Mouse (Mus musculus) T-cell, adult 2 months (primary cell): ENCODE measurements around the gene Cnot6.

Experiments
- DNase-seq: peaks from one replicate; pipeline ENCODE4 v3.0.0; 2022; ENCODE audit warnings: low spot score

Cnot6 gene

GRCm38 (mm10) chr11:49713336-49714334 is 1.1 kb upstream of the Cnot6 start:
- DNase-seq, result no peak

DNA sequence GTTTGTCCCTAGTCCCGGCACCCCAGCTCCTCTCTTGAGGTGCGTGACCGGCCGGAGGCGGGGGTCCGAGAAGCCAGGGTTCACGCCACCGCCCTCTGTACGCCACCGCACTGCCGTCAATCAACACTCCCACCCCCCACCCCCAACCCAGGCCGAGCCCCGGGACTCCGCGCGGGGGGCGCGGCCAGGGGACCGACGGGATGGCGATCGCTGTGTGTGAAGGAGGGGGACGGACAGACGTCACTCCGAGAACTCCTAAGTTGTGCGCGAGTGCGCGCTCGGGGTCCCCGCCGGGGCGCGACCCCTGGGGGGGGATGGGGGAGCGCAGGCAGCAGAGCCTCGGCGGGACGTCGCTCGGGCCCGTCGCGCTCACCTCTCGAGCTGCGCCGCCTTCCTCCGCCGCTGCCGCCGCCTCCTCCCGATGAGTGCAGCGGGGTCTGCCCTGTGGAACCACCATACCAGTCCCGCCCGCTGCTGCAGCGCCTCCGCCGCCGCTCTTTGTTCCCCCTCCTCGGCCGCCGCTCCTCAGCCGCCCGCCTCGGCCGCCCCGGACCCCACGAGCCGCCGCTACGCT is 455 bp downstream of the Cnot6 start:
- DNase-seq, result peak; percentile 64

DNA sequence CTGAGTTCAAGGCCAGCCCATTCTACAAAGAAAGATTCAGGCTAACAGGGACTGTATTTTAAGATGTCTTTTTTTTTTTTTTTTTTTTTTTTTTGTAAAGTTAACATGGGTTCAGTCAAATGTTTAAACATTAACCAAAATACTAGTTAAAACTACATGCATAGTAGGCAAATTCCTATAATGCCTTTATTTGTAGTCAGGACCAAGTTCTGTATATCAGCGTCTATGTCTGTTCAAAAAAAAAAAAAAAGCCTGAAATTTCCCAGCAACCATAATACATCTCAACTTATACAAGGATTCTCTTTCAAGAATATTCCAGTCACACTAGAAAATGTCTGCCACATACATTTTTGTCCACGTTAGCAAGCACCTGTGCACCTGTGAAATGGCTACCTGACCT is 1.9 kb downstream of the Cnot6 start:
- DNase-seq, result no peak

GRCm38 (mm10) chr11:49707834-49708233 is 4.7 kb downstream of the Cnot6 start:
- no peak for DNase-seq

DNA sequence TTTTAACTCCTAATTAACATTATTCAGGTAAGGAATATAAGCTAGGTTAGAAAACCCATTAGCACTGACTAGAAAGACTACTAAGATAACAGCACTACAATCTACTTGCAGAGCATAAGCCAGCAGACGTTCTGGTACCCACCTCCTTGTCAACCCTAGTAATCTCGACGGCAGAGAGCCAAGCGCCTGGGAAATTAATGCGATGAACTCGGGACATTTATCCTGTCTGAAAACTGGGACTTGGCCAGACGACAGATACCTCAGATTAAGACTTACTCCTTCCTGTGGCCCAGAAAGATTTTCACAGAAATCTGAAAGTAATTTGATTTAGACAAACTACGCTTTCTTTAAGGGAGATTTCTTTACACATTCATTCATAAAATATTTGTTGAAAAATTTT is 7.7 kb downstream of the Cnot6 start:
- DNase-seq, result no peak

- DNase-seq, result no peak
Measured at GRCm38 (mm10) chr11:49702014-49702413, 10.5 kb downstream of the Cnot6 start.

DNA sequence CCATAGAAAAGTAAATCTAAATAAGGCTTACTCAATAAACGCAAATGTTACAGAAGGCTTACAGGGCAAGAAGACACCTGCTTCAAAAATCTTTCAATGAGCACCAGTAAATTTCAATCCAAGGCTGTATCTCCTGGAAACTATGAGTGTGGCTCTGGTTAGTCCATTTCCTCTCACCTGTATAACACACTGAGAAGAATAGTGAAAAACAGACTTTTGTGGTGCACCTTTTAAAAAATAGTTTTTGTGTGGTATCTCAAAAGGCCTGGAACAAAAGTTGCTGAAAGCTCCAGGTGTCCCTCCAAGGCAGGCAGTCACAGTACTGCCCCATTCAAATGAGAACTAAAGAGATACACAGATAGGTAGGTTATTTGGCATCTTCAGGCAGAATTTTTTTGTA is 13.4 kb downstream of the Cnot6 start:
- DNase-seq, result no peak

DNA sequence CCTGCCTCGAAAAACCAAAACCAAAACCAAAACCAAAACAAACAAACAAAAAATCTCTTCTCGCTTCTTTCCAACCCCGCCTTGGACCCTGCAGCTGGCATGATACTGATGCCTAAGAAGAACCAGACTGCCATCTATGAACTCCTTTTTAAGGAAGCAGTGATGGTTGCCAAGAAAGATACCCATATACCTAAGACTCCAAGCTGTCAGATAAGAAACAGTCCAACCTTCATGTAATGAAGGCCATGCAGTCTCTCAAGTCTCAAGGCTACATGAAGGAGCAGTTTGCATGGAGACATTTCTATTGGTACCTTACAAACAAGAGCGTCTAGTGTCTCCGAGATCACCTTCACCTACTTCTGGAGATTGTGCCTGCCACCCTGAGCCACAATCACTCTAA is 14.7 kb downstream of the Cnot6 start:
- no peak for DNase-seq

DNA sequence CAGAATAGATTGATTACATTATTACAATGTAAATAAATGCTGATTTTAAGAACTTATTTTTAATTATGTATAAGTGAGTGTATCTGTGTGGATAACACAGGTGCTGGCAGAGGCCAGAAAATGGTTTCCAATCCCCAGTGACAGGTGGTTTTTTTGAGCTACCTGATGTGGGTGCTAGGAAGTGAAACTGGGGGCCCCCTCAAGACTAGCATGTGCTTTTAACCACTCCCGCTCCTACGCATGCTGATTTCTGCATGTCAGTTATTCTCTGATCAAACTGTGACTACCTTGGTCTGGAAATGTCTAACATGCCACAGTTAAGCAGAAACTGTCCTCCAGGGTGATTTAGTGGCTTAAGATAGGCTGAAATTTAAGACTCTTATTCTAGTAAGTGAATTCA is 16.1 kb downstream of the Cnot6 start:
- no peak for DNase-seq

DNA sequence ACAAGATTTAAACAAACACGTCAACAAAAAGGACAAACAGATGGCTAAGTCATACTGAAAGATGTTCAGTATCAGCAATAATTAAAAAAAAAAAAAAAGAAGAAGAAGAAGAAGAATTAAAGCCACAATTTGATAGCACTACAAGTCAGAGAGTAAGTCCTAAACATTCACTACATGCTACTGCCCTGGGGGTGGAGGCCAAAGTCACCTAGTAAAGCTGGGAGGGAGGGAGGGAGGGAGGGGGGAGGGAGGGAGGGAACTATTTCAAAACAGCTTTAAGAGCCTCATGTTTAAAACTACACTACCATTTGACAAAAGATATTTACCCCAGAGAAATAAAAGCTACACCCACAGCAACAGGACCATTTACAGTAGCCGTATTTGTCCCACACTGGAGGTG is 16.8 kb downstream of the Cnot6 start:
- no peak for DNase-seq

- no peak for DNase-seq
Measured at GRCm38 (mm10) chr11:49695013-49695412, 17.5 kb downstream of the Cnot6 start.

- DNase-seq, result no peak
Measured at GRCm38 (mm10) chr11:49684237-49684973, 28.1 kb downstream of the Cnot6 start.

GRCm38 (mm10) chr11:49673433-49673832 is 39.1 kb downstream of the Cnot6 start:
- DNase-seq, result no peak

DNA sequence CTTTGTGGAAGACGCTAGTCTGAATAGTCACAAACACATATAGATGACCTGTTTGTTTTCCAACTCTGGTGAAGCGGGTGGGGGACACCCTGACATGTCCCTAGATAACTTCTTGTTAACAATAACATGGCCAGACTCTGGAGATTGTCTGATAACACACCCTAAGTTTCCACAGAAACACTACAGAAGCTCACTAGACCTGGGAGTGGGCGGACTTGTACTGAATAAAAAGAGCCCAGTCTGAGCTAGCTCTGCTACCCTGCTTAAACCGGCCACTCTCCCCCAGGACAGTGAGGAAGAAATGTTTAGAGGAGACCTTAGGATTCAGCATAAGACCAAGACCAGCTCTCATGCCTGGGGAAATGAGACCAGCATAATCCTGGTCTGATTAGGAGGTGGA is 47.1 kb downstream of the Cnot6 start:
- DNase-seq, result no peak

GRCm38 (mm10) chr11:49664262-49665140 is 48.0 kb downstream of the Cnot6 start:
- DNase-seq, result no peak

DNA sequence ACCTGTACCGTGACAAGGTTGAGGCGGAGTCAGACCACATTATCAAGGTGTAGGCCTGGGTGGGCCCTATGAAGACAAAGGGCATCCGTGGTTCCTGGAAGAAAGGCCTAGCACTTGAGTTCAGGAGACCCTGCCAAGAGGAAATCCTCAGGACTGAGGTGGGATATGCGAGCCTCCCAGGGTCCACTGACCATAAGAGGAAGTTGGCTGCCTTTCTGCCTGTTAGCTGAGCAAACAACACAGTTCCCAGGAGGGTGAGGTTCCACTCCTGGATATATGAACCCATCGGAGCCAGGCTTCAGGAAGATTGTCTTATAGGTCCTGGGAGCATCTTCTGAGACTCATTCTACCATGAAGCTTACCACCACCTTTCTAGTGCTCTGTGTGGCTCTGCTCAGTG is 49.2 kb downstream of the Cnot6 start, which contains the start of gene Scgb3a1:
Gene Scgb3a1, plus strand, starts transcription at position 301 of the 400 bp plus-strand sequence.
- no peak for DNase-seq

GRCm38 (mm10) chr11:49662292-49662780 is 50.2 kb downstream of the Cnot6 start:
- DNase-seq, result no peak

GRCm38 (mm10) chr11:49659470-49659799 is 53.1 kb downstream of the Cnot6 start:
- DNase-seq, result no peak

GRCm38 (mm10) chr11:49658791-49659469 is 53.6 kb downstream of the Cnot6 start:
- peak; percentile 14 for DNase-seq

- no peak for DNase-seq
Measured at GRCm38 (mm10) chr11:49658065-49658464, 54.5 kb downstream of the Cnot6 start.

DNA sequence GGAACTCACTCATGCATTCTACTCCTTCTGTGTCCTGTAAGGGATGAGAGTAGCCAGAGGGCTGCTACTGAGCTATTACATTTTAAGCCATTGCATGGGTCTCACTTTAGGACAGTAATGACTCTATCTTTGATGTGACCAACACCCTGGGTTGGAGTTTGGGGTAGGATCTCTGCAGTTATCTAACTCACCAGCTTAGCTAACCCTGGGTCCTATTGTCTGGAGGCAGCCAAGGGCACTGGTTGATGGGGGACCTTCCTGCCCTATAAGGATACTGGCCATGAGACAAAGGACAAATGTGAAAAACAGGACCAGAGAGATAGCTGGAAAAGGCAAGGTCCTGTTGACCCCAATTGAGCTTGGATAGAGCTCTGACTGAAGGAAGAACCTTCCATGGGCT is 57.0 kb downstream of the Cnot6 start:
- DNase-seq, result no peak
